Comparison of ENCODE assay signal across 26 mouse cellular contexts in the genomic region with DNA sequence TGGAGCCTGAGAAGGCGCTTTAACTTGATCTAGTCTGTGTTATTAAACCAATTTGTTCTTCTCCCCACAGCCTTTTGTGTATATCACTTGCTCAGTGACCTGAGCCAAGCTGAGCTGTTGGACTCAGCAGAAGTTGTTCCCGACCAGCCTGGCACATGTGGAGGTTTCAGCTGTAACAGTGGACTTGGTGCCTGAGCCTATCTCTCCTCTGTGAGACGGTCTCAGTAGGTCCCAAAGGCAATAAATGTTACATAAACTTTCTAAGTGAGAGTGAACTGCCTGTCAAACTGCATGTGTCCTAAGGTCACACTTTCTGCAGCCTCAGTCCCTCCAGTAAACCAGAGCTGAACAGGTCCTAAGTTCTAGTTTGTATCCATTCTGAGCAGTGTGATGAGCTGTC.
A peak's percentile ranks its signal among the peaks of the same experiment; 100 is the strongest.
DNase-seq lines count a peak whose midpoint lies in the region; ATAC-seq and TF ChIP-seq lines count a peak whose summit lies in the region.
"Had no signal": no experiment of that assay in that cellular context is flagged by ENCODE, and none has a peak within 500 bp of the region (broad histone marks: within the 10 kb centered on the region; RNA-seq: fewer than 3 reads in every experiment).

No protein-coding gene starts in this region.

- 56% methylated on average over 3 of the region's 3 CpGs for WGBS in intestine, embryonic 16.5 days
- 64% methylated on average over 3 of the region's 3 CpGs for WGBS in intestine, embryonic 15.5 days

- no peak overlapping the region for H3K9ac ChIP-seq in intestine, embryonic 16.5 days (ENCODE audit: low read depth, low read length)
- H3K9ac ChIP-seq in intestine, embryonic 15.5 days = no peak overlapping the region
- H3K9ac ChIP-seq: forebrain, embryonic 13.5 days; hindbrain, embryonic 12.5 days; lung, embryonic 15.5 days; midbrain, embryonic 12.5 days; neural tube, embryonic 13.5 days had no signal

- H3K4me2 ChIP-seq in intestine, embryonic 16.5 days (ENCODE audit: low read depth, low read length) = no peak overlapping the region
- no peak overlapping the region for H3K4me2 ChIP-seq in intestine, embryonic 15.5 days (replicated peaks)
- H3K4me2 ChIP-seq: forebrain, embryonic 13.5 days; hindbrain, embryonic 12.5 days; lung, embryonic 15.5 days; midbrain, embryonic 12.5 days; neural tube, embryonic 13.5 days had no signal

- DNase-seq in layer of hippocampus, adult 2 months (ENCODE audit: low spot score in 2 of 2) = no peak
- no peak for DNase-seq in layer of hippocampus, adult 9-10 months (ENCODE audit: low spot score)
- peak; percentile 20 for DNase-seq in kidney, postnatal 10 days
- no peak for DNase-seq in thymus, postnatal 14 days
- DNase-seq in left cerebral cortex, adult 9 months (ENCODE audit: low spot score in 2 of 2) = no peak
- DNase-seq: adrenal gland, adult 8-10 months; cerebellum, adult 11 months; cerebellum, adult 9-10 months; cerebellum, postnatal 36 days; gastrocnemius, postnatal 14 days; heart, postnatal 36 days; layer of hippocampus, adult 9-11 months; liver; lung, postnatal 36 days; right cerebral cortex, postnatal 4 days had no signal

- peak; percentile 63; the same call in 1 of the 2 replicates for ATAC-seq in intestine, embryonic 16.5 days
- no peak for ATAC-seq in intestine, embryonic 15.5 days
- ATAC-seq: CD4-positive, CD25-positive, alpha-beta regulatory T cell, adult 4 months; forebrain, embryonic 13.5 days; hindbrain, postnatal 0 days had no signal

- H3K27me3 ChIP-seq in intestine, embryonic 16.5 days (replicated peaks; ENCODE audit: control insufficient read depth, insufficient read depth, low read length) = no peaks in the 10 kb centered on the region
- no peaks in the 10 kb centered on the region for H3K27me3 ChIP-seq in intestine, embryonic 15.5 days (replicated peaks)
- H3K27me3 ChIP-seq: forebrain, embryonic 13.5 days; hindbrain, embryonic 12.5 days; lung, embryonic 15.5 days; neural tube, embryonic 13.5 days had no signal

- H3K4me3 ChIP-seq in intestine, embryonic 16.5 days (ENCODE audit: low read length) = no peak overlapping the region
- no peak overlapping the region for H3K4me3 ChIP-seq in intestine, embryonic 15.5 days (replicated peaks)
- H3K4me3 ChIP-seq in layer of hippocampus, adult 2 months = no peak overlapping the region
- H3K4me3 ChIP-seq: forebrain, embryonic 13.5 days; heart, embryonic 10.5 days; hindbrain, embryonic 12.5 days; lung, embryonic 15.5 days; midbrain, embryonic 12.5 days; neural tube, embryonic 13.5 days had no signal

- H3K9me3 ChIP-seq in intestine, embryonic 16.5 days (ENCODE audit: control insufficient read depth, low read length) = no peaks in the 10 kb centered on the region
- H3K9me3 ChIP-seq in intestine, embryonic 15.5 days = no peaks in the 10 kb centered on the region
- H3K9me3 ChIP-seq: forebrain, embryonic 13.5 days; heart, embryonic 10.5 days; hindbrain, embryonic 12.5 days; lung, embryonic 15.5 days; midbrain, embryonic 12.5 days; neural tube, embryonic 13.5 days had no signal

- no peaks in the 10 kb centered on the region for H3K36me3 ChIP-seq in intestine, embryonic 16.5 days (ENCODE audit: control insufficient read depth, insufficient read depth, low read length)
- no peaks in the 10 kb centered on the region for H3K36me3 ChIP-seq in intestine, embryonic 15.5 days
- H3K36me3 ChIP-seq: heart, embryonic 10.5 days; hindbrain, embryonic 12.5 days; lung, embryonic 15.5 days; midbrain, embryonic 12.5 days; neural tube, embryonic 13.5 days had no signal

- H3K4me1 ChIP-seq in intestine, embryonic 16.5 days (ENCODE audit: control insufficient read depth, insufficient read depth, low read length) = no peaks in the 10 kb centered on the region
- H3K4me1 ChIP-seq in intestine, embryonic 15.5 days (replicated peaks) = no peaks in the 10 kb centered on the region; the same call in 1 of the 2 replicates

- no peak for TF ChIP-seq CTCF in layer of hippocampus, adult 2 months (conservative IDR thresholded peaks at IDR 0.05)

- no peak overlapping the region for H3K27ac ChIP-seq in intestine, embryonic 16.5 days (ENCODE audit: low read length)
- H3K27ac ChIP-seq in intestine, embryonic 15.5 days = no peak overlapping the region
- peak overlapping the region; percentile 33; the same call in 1 of the 2 replicates for H3K27ac ChIP-seq in layer of hippocampus, adult 2 months
- H3K27ac ChIP-seq: forebrain, embryonic 13.5 days; heart, embryonic 10.5 days; hindbrain, embryonic 12.5 days; hindbrain, postnatal 0 days; kidney, postnatal 0 days; lung, embryonic 15.5 days; midbrain, embryonic 12.5 days; neural tube, embryonic 13.5 days had no signal
